In genomic region chr14:84426616-84427015, GRCm38 (mm10) we compare ENCODE assay signal across 18 mouse cellular contexts. TPM values are rescaled to one million over a fixed set of nuclear protein-coding genes. Genes with fewer than 3 reads are reported as not detected.
"Had no signal": no experiment of that assay in that cellular context is flagged by ENCODE, and none has a peak within 500 bp of the region (broad histone marks: within the 10 kb centered on the region; RNA-seq: fewer than 3 reads in every experiment).

No protein-coding gene starts in this region.

- H3K4me2 ChIP-seq: lung, embryonic 15.5 days; midbrain, embryonic 11.5 days; midbrain, embryonic 13.5 days; midbrain, embryonic 15.5 days; neural tube, embryonic 12.5 days; stomach, embryonic 15.5 days had no signal

- H3K27ac ChIP-seq: lung, embryonic 15.5 days; macrophage; midbrain, embryonic 13.5 days; midbrain, embryonic 15.5 days; neural tube, embryonic 12.5 days; stomach, embryonic 15.5 days; stomach, postnatal 0 days had no signal

- H3K36me3 ChIP-seq: lung, embryonic 15.5 days; midbrain, embryonic 13.5 days; midbrain, embryonic 15.5 days; neural tube, embryonic 12.5 days; stomach, embryonic 15.5 days had no signal

- H3K9ac ChIP-seq: liver, postnatal 0 days; lung, embryonic 15.5 days; midbrain, embryonic 13.5 days; midbrain, embryonic 15.5 days; neural tube, embryonic 12.5 days; stomach, embryonic 15.5 days had no signal

- H3K27me3 ChIP-seq: lung, embryonic 15.5 days; megakaryocyte, embryonic 14.5 days; midbrain, embryonic 13.5 days; midbrain, embryonic 15.5 days; neural tube, embryonic 12.5 days; stomach, embryonic 15.5 days had no signal

- H3K4me3 ChIP-seq: lung, embryonic 15.5 days; megakaryocyte, embryonic 14.5 days; midbrain, embryonic 13.5 days; midbrain, embryonic 15.5 days; neural tube, embryonic 12.5 days; stomach, embryonic 15.5 days had no signal

- ATAC-seq: liver, postnatal 0 days; midbrain, embryonic 13.5 days; midbrain, embryonic 15.5 days had no signal

- DNase-seq: liver, postnatal 0 days; lung, postnatal 14 days; lung, postnatal 36 days; right cerebral cortex, postnatal 14 days; thymus, adult 2 months; thymus, postnatal 25 days; thymus, postnatal 4 days had no signal

- H3K4me1 ChIP-seq: lung, embryonic 15.5 days; megakaryocyte, embryonic 14.5 days; midbrain, embryonic 13.5 days; midbrain, embryonic 15.5 days; neural tube, embryonic 12.5 days; stomach, embryonic 15.5 days had no signal

- H3K9me3 ChIP-seq: lung, embryonic 15.5 days; megakaryocyte, embryonic 14.5 days; midbrain, embryonic 13.5 days; midbrain, embryonic 15.5 days; neural tube, embryonic 12.5 days; stomach, embryonic 15.5 days had no signal

RNA-seq across cellular contexts. Expression of gene Pcdh17, which starts 16.7 kb away (rescaled TPM):
- total RNA-seq: monocyte, adult 5-6 weeks; neutrophil, adult 5-6 weeks had no signal
- polyA plus RNA-seq: macrophage had no signal
